Mouse (Mus musculus): ENCODE results near the gene Lrfn3.

Gene Lrfn3

DNA sequence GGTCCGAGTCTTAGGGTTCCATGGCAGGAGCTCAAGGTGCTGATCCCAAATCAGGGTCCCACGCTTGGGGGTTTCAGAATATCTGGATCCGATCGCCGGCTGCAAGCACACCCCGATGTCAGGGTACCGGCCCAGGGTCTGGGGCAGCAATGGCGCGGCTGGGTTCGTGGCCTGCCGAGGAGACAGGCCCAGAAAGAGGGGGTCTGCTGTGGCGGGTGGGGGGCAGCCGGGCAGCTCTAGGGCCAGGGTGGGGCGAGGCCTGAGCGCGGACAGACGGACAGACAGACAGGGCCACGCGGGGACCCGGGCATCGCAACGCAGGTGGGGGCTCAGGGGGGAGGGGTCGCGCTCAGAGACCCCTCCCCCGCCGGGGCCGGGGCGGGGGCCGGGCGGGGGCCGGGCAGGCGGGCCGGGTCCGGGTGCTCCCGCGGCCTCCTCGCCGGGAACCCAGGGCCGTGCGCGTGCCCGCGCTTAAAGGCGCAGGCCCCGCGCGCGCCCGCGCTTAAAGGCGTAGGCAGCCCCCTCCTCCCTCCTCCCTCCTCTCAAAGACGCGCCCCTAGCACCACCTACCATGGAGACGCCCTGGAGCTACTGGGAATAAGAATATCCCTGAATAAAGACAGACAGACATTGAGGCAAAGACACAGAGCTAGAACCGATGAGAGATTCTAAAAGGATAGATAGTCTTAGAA is at the start of gene Lrfn3:
Lrfn3 (minus strand) TSS at position 121 of the 692 bp plus-strand sequence.
- peak; percentile 86 for DNase-seq (ENCODE audit: low read depth, low spot score)

DNA sequence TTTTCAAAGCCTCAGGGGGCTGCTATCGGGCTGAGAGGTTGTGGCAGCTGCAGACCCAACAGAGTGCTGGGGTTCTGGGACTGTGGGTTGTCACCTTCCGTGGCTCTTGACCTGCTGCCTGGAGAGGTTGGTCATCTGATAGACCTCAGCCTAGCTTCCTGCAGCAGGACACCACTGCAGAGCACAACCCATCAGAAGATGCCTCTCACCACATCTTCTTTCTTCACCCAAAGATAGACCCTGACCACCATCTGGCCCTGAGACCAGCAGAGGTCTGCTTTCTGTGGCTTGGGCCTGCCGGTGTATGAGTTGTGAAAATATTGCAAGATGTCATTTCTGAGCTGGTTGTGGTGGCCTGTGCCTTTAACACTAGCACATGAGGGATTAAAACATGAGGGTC is 48.5 kb upstream of the Lrfn3 start:
- DNase-seq (ENCODE audit: low read depth, low spot score), result no peak

DNA sequence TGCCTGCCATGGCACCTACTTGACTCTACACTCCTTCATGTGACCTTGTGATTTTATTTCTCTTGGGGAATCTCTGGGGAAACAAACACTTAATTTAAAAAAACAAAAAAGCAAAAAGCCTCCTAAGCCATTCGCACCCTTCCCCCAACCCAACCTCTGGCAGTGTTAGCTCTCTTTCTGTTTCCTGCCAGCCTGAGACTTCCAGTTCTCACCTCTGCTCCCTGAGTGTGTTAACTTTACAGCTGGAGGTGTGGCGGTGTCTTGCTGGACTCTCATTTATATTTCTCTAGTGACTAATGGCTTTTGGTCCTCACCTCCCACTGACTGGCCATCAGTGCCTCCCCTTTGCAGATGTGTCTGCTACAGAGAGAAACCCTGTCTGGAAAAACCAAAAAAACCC is 47.2 kb upstream of the Lrfn3 start:
- no peak for DNase-seq (ENCODE audit: low read depth, low spot score)

DNA sequence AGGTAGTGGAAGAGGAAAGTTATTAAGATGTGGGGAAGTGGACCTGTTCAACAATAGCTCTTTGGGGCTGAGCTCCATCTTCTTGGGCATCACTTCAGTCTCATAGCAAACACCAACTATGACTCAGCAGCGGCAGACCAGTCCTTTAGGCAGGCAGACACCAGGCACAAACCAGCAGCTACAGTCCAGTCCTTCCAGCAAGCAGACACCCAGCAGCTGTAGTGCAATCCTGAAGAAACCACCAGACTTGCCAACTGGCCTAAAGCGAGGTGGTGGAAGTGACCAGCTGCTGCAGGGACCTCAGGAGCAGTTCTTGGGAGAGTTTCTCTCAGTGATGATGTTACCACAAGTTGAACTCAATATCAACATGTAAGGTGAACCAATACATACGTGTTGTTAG is 46.1 kb upstream of the Lrfn3 start:
- no peak for DNase-seq (ENCODE audit: low read depth, low spot score)

DNA sequence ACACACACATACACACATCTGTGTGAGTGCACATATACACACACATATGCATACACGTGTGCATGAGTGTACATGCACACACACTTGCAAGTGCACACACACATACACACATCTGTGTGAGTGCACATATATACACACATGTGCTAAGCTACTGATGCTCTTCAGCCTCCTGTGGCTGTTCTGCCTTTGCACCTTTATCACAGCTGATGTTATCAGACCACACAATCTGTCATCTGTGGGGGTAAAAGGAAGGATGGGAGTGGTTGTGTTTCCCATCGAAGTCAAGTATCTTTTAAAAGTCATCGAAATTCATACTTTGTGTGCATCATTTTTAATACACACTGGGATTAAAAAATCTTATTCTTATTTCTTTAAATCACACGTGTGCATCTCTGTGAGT is 39.8 kb upstream of the Lrfn3 start:
- no peak for DNase-seq (ENCODE audit: low read depth, low spot score)

DNA sequence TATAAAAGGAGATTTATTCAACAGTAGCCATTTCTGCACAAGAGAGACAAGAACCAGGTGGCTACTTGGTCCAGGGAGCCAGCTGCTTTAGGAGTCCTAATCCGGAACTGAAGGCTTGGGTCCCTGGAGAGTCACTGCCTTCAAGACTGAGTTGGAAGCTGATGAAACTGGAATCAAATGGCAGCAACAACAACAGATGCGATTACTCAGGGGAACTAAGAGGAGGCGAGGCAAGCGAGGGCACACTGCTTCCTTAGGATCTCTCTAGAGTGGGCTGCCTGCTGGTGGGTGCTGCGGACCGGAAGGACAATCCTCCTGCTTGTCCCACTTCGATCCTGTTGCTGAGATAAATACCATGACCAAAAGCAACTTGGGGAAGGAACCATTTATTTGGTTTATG is 37.1 kb upstream of the Lrfn3 start:
- DNase-seq (ENCODE audit: low read depth, low spot score), result no peak

DNA sequence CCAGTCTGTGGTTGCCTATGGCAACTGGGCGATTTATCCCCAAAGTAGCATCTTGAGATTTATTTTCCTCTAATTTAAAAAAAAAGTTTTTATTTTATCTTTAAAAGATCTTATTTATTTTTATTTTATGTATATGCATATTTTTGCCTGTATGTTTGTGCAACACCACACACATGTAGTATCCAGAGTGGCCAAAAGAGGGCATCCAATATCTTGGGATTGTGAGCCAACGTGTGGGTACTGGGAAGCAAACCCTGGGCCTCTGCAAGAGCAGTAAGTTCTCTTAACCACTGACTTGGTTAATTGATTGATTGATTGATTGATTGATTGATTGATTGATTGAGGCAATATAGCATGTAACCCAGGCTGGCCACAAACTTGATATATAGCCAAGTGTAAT is 32.3 kb upstream of the Lrfn3 start:
- DNase-seq (ENCODE audit: low read depth, low spot score), result no peak

DNA sequence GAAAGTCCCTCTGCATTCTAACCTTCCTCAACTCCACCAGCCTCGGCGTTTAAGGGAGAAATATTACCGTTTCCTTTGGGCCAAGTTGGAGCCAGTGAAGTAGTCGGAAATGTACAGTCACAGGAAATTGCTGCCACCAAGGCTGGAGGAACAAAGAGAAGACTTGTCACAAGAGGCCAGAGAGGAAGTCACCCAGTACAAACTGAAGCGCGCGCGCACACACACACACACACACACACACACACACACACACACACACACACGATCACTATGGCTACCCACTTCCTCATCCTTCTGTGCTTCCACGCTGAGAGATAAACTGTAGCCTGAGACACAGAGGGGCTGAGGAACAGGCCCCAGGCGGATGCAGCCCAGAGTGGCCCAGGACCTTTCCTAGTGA is 31.8 kb upstream of the Lrfn3 start:
- DNase-seq (ENCODE audit: low read depth, low spot score), result peak; percentile 24

DNA sequence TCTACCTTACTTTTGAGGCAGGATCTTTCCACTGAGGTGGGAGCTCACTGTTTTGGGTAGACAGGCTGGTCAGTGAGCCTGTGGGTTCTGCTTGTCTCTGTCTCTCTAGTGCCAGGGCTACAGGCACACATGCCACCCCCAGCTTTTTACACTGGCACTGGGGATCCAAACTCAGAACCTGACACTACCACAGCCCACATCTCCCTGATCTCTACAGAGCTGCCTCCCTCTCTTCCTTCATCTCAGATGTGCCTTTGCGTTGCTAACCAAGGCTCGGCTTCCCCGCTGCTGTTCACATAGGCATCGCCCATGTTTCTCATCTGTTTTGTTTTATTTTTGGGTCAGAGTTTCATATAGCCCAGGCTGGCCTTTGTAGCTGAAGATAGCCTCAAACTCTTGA is 31.1 kb upstream of the Lrfn3 start:
- no peak for DNase-seq (ENCODE audit: low read depth, low spot score)

DNA sequence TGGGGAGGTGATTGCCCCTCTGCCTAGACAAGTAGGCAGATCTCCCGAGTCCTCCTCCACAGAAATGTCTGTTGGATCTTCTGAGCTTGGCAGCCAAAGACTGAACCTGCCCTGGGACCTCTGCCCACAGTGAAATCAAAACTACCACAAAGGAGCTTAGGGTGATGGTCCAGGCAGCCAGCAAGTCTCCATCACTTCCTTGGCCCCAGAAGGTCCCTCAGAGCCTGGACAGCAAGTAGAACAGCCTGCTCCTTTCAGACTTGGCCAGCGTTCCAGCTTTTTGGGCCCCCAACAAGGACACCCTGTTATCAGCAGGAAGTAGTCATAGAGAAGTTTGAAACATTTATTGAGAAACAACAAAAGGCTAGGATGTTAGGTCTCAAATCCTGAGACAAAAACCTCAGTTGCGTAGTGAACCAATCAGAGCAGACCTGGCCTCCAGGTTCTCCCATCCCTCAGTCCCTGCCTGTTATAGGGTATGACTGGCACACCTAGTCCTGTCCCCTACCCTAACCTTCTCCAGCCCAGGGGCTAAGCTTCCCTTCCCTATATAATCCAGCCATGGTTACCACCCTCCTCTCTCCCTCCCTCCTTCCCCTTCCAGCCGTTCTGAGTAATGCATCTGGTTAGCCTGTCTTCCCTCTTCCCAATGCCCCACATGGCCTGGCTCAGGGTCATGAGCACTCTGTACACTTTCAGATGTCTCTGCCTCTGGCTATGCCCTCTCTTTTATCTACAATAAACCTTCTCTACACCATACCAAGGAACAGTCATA is 30.4 kb upstream of the Lrfn3 start:
- DNase-seq (ENCODE audit: low read depth, low spot score), result no peak

DNA sequence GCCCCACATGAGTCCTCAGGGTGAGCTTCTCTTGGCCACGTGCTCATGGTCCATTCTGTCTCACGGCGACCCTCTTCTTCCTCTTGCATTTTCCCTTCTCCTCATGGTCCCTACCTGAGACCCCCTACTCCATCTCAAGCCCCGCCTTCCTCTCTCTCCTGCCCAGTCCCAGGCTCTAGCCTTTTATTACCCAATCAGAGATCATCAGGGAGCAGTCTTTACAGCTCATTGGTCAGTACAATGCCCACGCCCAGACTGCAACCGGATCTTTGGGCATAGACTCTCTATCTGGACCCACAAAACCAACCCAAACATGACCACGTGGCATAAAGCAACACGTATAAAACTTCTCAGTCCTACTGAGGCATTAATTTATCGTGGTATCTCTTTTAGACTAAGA is 21.5 kb upstream of the Lrfn3 start:
- DNase-seq (ENCODE audit: low read depth, low spot score), result no peak

DNA sequence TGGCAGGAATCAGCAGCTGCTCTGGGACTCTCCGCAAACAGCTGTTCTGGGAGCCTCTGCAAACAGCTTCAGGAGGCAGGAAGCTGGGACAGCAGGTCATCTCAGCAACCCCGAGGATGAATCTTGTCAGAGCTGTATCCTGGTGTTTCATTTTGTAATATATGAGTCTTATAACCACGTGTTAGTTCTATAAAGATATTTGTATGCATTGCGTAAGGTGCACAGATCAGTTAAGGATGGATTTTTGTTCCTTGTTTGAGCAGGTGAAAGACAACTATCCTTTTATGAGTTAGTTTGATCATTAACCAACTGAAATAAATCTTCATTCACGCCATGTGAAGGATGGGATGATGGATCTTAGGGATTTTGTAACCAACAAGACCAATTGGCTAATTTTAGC is 17.5 kb upstream of the Lrfn3 start:
- no peak for DNase-seq (ENCODE audit: low read depth, low spot score)

DNA sequence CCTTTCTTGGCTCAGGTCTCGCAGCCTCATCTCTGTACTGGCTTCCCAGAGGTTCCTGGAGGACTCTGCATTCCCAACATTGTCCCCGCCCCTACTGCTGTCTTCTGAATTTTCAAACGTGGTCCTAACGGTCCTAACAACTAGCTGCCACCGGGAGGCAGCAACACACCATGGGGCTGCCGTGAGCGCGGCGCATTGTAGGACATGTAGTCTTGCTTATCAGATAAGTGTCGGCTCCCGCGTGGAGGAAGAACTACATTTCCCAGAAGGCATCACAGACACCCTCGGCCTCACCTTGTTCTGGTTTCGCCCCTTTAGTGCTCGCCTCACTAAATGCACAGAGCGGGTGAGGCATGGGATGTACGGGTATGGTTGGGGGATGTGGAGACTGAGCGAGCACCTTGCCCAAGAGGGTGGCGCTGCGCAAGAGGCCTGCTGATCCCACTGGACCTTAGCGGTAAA is 11.0 kb upstream of the Lrfn3 start:
- peak; percentile 99 for DNase-seq (ENCODE audit: low read depth, low spot score)

DNA sequence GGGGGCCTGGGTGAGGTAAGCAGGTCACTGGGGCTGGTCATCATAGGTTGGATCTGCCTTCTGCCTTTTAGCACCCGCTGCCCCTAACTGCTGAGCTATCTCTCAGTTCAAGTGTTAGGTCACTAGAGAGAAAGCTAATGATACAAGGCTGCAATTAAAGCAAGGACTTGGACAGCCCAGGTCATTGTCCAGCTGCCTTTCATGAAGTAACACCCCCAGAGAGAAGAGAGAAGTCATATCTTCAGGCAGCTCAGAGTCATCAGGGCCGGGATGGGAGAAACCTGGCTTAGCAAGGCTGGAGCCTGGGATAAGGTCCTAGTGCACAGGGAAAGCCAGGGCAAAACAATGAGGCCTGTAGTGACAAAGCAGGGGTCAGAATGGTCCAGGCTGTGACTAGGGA is 4.9 kb upstream of the Lrfn3 start:
- DNase-seq (ENCODE audit: low read depth, low spot score), result no peak

DNA sequence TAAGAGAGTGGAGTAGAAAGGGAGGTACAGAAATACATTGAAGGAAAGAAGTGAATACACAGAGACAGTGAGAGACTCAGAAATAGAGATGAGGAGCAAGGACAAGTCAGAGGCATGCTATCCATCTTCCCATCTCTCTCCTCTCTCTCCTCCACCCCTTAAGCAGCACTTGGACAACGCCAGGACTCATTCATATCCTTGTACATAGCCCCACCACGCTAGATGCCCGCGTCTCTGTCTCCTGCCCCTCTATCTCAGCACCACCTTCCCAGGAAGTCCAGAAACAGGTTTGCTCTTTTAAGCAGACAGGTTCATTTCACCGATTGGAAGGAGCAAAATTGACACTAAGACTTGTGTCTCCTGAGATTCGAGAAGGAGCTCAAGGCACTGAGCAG is 769 bp upstream of the Lrfn3 start:
- no peak for DNase-seq (ENCODE audit: low read depth, low spot score)

DNA sequence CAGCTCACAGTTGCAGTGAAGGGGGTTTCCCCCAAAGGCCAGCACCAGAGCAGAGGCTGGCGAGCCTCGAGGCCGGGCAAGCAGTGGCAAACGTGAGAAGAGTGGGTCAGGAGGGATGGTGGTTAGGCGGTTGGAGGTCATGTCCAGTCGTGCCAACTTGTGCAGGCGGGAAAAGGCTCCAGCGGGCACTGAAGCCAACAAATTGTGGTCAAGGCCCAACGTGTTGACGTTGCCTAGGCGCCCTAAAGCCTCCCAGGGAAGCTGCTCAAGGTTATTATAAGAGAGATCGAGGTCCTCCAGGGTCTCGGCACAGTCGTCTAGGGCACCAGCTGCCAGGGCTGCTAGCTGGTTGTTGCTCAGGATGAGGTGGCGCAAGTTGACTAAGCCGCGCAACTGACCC is 2.5 kb downstream of the Lrfn3 start:
- no peak for DNase-seq (ENCODE audit: low read depth, low spot score)

DNA sequence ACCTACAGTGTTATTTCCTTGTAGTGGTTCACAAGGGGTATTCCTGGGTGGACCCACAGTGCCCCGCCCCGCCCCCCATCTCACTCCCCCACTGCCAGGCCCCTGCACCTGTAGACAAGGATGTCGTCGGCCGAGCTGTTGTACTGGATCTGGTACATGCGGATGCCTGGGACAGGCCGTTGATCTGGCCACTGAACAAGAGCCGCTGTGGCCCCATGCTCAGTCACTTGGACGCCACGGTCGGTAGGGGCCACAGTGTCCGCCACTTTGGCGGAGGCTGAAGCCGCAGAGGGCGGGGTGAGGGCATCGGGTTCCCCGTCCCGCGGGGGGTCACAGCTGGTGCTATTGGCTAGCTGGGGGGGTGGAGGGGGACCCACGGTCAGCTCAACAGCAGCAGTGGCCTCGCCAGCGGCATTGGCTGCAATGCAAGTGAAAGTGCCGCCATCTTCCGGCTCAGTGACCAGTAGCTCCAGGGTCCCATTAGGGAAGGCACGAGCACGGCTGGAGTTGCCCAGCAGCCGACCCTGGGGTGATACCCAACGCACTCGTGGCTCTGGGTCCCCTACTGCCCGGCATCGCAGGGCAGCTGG is 3.2 kb downstream of the Lrfn3 start:
- DNase-seq (ENCODE audit: low read depth, low spot score), result no peak

DNA sequence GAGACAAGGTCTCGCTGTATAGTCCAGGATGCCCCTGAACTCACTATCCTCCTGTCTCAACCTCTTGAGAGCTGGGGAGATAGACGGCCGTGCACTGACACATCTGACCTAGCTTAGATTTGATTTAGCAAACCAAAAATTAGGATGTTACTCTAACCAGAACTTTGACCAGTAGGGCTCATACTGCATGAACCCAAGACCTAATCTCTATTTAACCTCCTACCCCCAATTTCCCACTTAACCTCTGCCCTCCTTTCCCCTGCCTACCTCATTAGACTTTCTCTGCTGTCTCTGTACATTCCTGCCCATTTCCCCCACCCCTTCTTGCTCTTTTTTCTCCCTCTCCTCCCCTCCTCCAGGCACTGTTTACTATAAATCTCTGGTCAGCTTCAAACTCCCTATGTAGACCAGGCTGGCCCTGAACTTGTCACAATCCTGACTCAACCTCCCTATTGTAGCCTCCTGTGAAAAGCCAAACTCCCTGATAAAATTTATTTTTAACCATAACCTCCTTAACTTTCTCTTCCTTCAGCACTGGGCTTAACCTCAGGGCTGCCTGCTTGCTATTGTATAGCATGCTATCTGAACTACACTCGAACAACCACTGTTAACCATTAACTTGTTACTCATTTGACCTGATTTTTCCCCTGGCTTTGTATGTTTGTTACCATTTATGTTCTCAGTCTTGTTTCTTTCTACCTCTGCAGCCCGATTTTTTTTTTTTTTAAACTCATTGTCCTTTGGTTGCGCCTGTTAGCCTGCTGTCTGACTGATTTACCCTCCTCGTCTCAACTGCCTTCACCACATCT is 4.0 kb downstream of the Lrfn3 start:
- no peak for DNase-seq (ENCODE audit: low read depth, low spot score)

DNA sequence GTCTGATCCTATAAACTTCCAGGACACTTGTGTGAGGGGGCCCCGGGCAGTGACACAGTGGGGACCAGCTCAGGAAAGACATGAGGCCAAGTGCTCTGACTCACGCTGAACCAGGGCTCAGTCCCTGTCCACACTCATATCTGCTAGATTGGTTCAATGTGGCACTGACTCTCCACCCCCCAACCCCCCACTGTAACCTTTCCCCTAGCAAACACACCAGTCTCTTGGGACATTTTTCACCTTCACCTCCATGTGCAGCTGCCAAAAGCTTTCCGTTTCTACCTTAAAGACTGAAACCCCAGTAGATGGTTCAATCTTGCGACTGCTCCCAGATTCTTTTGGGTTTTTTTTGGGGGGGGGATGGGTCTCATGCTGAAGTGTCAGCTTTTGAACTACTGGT is 8.5 kb downstream of the Lrfn3 start:
- no peak for DNase-seq (ENCODE audit: low read depth, low spot score)

DNA sequence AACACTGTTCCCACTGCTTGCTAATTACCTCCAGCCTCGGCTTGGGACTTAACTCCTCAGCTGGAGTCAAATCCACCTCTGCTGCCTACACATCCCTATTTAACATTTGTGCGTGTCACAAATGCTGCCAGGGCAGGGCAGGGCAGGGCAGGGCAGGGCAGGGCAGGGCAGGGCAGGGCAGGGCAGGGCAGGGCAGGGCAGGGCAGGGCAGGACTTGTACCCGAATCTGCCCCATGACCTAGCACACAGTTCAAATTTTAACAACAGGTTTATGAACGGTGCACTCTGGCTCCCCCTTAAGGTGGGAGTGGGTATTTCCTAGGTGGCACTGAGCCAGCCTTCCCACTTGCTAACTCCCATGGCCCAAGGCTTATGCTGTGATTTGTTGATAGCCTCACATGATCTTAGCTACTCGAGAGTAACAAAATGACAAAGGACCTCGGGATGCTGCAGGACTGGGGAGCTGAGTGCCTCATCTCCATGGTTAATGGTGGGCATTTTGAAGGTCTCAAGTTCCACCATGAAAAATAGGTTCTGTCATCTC is 9.2 kb downstream of the Lrfn3 start:
- DNase-seq (ENCODE audit: low read depth, low spot score), result no peak

DNA sequence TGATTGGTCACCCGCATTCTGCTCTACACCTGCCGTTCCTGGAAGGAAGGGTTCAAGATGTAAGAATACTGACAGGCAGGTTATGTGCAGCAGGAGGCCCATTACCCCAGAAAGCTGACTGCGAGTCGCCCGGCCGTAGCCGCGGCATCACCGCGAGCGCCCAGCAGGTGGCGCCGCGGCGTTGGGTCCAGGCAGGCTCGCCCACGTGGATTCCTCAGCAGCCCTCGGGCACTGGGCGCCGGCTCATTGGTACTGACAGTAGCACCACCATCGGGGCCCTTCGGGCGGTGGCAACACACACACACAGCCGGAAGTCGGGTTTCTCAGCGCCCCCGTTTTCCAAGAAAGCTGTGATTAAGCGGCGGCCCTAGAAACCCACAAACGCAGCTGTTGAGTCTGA is 14.7 kb downstream of the Lrfn3 start:
- DNase-seq (ENCODE audit: low read depth, low spot score), result peak; percentile 69
